Mouse (Mus musculus) kidney, embryonic 14.5 days (tissue): ENCODE results near the gene Snx32. TPM values are rescaled to one million over a fixed set of nuclear protein-coding genes. Genes with fewer than 3 reads are reported as not detected.

Experiments
- ATAC-seq: fragments of 200-750 bp; cut with Nextera tagmentation; 2 replicates; pipeline ENCODE4 v1.8.0; 2017; ENCODE audit warnings: moderate number of reproducible peaks, mild to moderate bottlenecking, moderate TSS enrichment, moderate library complexity; ENCODE audit not compliant: low FRiP score, low TSS enrichment
- H3K27ac ChIP-seq: fragments of 300-500 bp; sonication (generic); 2 replicates; pipeline ENCODE4 v1.5.1; 2014; ENCODE audit warnings: low read depth, mild to moderate bottlenecking, low read length, moderate library complexity, mixed read lengths
- H3K27me3 ChIP-seq: fragments of 300-500 bp; sonication (generic); 2 replicates; pipeline ENCODE4 v1.6.1; 2014; ENCODE audit warnings: mild to moderate bottlenecking, low read length; ENCODE audit not compliant: control insufficient read depth, insufficient read depth
- H3K36me3 ChIP-seq: fragments of 300-500 bp; sonication (generic); 2 replicates; pipeline ENCODE4 v1.6.1; 2014; ENCODE audit warnings: low read length, mixed read lengths; ENCODE audit not compliant: control insufficient read depth, insufficient read depth
- H3K4me1 ChIP-seq: fragments of 300-500 bp; sonication (generic); 2 replicates; pipeline ENCODE4 v1.6.1; 2014; ENCODE audit warnings: low read length, mixed read lengths; ENCODE audit not compliant: control insufficient read depth, insufficient read depth
- H3K4me2 ChIP-seq: fragments of 300-500 bp; sonication (generic); replicated peaks from 2 replicates; pipeline ENCODE4 v1.6.1; 2014; ENCODE audit warnings: low read depth, mild to moderate bottlenecking, low read length
- H3K4me3 ChIP-seq: fragments of 300-500 bp; sonication (generic); 2 replicates; pipeline ENCODE4 v1.5.1; 2014; ENCODE audit warnings: mild to moderate bottlenecking, low read length
- H3K9ac ChIP-seq: fragments of 300-500 bp; sonication (generic); 2 replicates; pipeline ENCODE4 v1.6.1; 2014; ENCODE audit warnings: low read depth, mild to moderate bottlenecking, low read length, moderate library complexity
- H3K9me3 ChIP-seq: fragments of 300-500 bp; sonication (generic); 2 replicates; pipeline ENCODE4 v1.6.1; 2016; ENCODE audit warnings: low read length; ENCODE audit not compliant: control insufficient read depth
- WGBS: fragments of 180-500 bp; shearing (Covaris S2); extraction: QIAGEN DNeasy Blood & Tissue Kit; methylation state at CpG from one replicate; pipeline ENCODE4 v1.1.7; 2014; 5-methylcytosine and 5-hydroxymethylcytosine counted together
- polyA plus RNA-seq: library from polyadenylated mRNA; unstranded; fragments of >200 nt; fragmentation: Nextera tagmentation; extraction: Ambion mirVana; gene quantifications from 2 replicates; pipeline ENCODE4 v1.2.1, GENCODE M21; 2014

The Snx32 gene
- polyA plus RNA-seq, 1 experiment from 2014 or later: 6.5 TPM

- Histone ChIP-seq H3K9me3 (no peaks in the 10 kb centered on the region), H3K27me3 (no peaks in the 10 kb centered on the region), H3K9ac (no peak overlapping the region), H3K4me1 (no peaks in the 10 kb centered on the region), H3K27ac (no peak overlapping the region), H3K36me3 (peaks cover 52% of the 10 kb centered on the region), H3K4me2 (no peak overlapping the region), H3K4me3 (no peak overlapping the region)
- 94% methylated on average over 6 of the region's 6 CpGs for WGBS
- no peak for ATAC-seq
These were observed 43.3 kb downstream of the Snx32 start for GRCm38 (mm10) chr19:5466916-5467500.

- 0 out of 2 replicates have a peak, but pooled peaks cover 7% of the 10 kb centered on the region for H3K4me1 ChIP-seq
- H3K27ac ChIP-seq: no peak overlapping the region
- H3K4me2 ChIP-seq: no peak overlapping the region
- no peak for ATAC-seq
- 94% methylated on average over 8 of the region's 8 CpGs for WGBS
- H3K9ac ChIP-seq: no peak overlapping the region
- no peaks in the 10 kb centered on the region for H3K9me3 ChIP-seq
- H3K27me3 ChIP-seq: no peaks in the 10 kb centered on the region
- H3K4me3 ChIP-seq: no peak overlapping the region
- H3K36me3 ChIP-seq: peaks cover 56% of the 10 kb centered on the region
These were observed 45.3 kb downstream of the Snx32 start for GRCm38 (mm10) chr19:5465037-5465436.

- Histone ChIP-seq H3K27me3 (no peaks in the 10 kb centered on the region), H3K4me2 (peak overlapping the region; percentile 19), H3K4me3 (0 out of 2 replicates have a peak overlapping the region, but pooled peaks have one; percentile 9), H3K9me3 (no peaks in the 10 kb centered on the region), H3K9ac (peak overlapping the region; percentile 36; the same call in 1 of the 2 replicates), H3K4me1 (0 out of 2 replicates have a peak, but pooled peaks cover 7% of the 10 kb centered on the region), H3K27ac (peak overlapping the region; percentile 15; the same call in 1 of the 2 replicates), H3K36me3 (peaks cover 56% of the 10 kb centered on the region)
- WGBS: 40% methylated on average over 15 of the region's 15 CpGs
- ATAC-seq: peak; percentile 50
These were observed 46.4 kb downstream of the Snx32 start for GRCm38 (mm10) chr19:5463791-5464562.

- Histone ChIP-seq H3K36me3 (peaks cover 56% of the 10 kb centered on the region), H3K4me1 (0 out of 2 replicates have a peak, but pooled peaks cover 7% of the 10 kb centered on the region), H3K4me3 (no peak overlapping the region), H3K27ac (no peak overlapping the region), H3K27me3 (no peaks in the 10 kb centered on the region), H3K9me3 (no peaks in the 10 kb centered on the region), H3K4me2 (no peak overlapping the region), H3K9ac (no peak overlapping the region)
- 90% methylated on average over 9 of the region's 9 CpGs for WGBS
- no peak for ATAC-seq
These were observed 47.1 kb downstream of the Snx32 start for GRCm38 (mm10) chr19:5463212-5463611.

GRCm38 (mm10) chr19:5461411-5461810 is 48.9 kb downstream of the Snx32 start:
- H3K9me3 ChIP-seq: no peaks in the 10 kb centered on the region
- H3K4me2 ChIP-seq: peak overlapping the region; percentile 95
- 0 out of 2 replicates have a peak, but pooled peaks cover 9% of the 10 kb centered on the region for H3K4me1 ChIP-seq
- H3K27me3 ChIP-seq: no peaks in the 10 kb centered on the region
- no peak for ATAC-seq
- no peak overlapping the region for H3K27ac ChIP-seq
- H3K4me3 ChIP-seq: peak overlapping the region; percentile 66
- H3K9ac ChIP-seq: peak overlapping the region; percentile 28; the same call in 1 of the 2 replicates
- 91% methylated on average over 6 of the region's 6 CpGs for WGBS
- H3K36me3 ChIP-seq: peaks cover 43% of the 10 kb centered on the region

- Histone ChIP-seq H3K9me3 (no peaks in the 10 kb centered on the region), H3K4me3 (peak within 1 kb of the TSS; percentile 66), H3K27me3 (no peaks in the 10 kb centered on the region), H3K4me2 (peak within 1 kb of the TSS; percentile 95), H3K9ac (peak within 1 kb of the TSS; percentile 71), H3K27ac (peak within 1 kb of the TSS; percentile 18; the same call in 1 of the 2 replicates), H3K36me3 (peaks cover 33% of the 10 kb centered on the region), H3K4me1 (peaks cover 19% of the 10 kb centered on the region; the same call in 1 of the 2 replicates)
- WGBS: under 1% methylated on average over 32 of the region's 32 CpGs
- peak; percentile 55 for ATAC-seq
These were observed 49.9 kb downstream of the Snx32 start, which contains the start of gene Fibp for GRCm38 (mm10) chr19:5460465-5460911. Fibp (plus strand) TSS chr19:5460615.

GRCm38 (mm10) chr19:5459896-5460295 is 50.4 kb downstream of the Snx32 start:
- no peak overlapping the region for H3K27ac ChIP-seq
- 35% methylated on average over 3 of the region's 3 CpGs for WGBS
- H3K4me1 ChIP-seq: peaks cover 25% of the 10 kb centered on the region; the same call in 1 of the 2 replicates

GRCm38 (mm10) chr19:5459019-5459418 is 51.3 kb downstream of the Snx32 start:
- WGBS: 73% methylated on average over 7 of the region's 7 CpGs
- peaks cover 33% of the 10 kb centered on the region; the same call in 1 of the 2 replicates for H3K4me1 ChIP-seq
- no peak overlapping the region for H3K4me3 ChIP-seq
- H3K27ac ChIP-seq: no peak overlapping the region
- H3K9ac ChIP-seq: no peak overlapping the region
- H3K4me2 ChIP-seq: no peak overlapping the region
- ATAC-seq: no peak
- H3K36me3 ChIP-seq: peaks cover 25% of the 10 kb centered on the region
- no peaks in the 10 kb centered on the region for H3K27me3 ChIP-seq
- no peaks in the 10 kb centered on the region for H3K9me3 ChIP-seq

More at GRCm38 (mm10) chr19:5459896-5460295, 50.4 kb downstream of the Snx32 start:
- H3K36me3 ChIP-seq: peaks cover 27% of the 10 kb centered on the region
- no peak for ATAC-seq
- peak overlapping the region; percentile 66 for H3K4me3 ChIP-seq
- peak overlapping the region; percentile 95 for H3K4me2 ChIP-seq
- H3K9ac ChIP-seq: peak overlapping the region; percentile 71
- H3K9me3 ChIP-seq: no peaks in the 10 kb centered on the region
- H3K27me3 ChIP-seq: no peaks in the 10 kb centered on the region
